In genomic region chr2:171675411-171675810, GRCm38 (mm10) we compare ENCODE assay signal across 22 mouse cellular contexts.
"Had no signal": no experiment of that assay in that cellular context is flagged by ENCODE, and none has a peak within 500 bp of the region (broad histone marks: within the 10 kb centered on the region; RNA-seq: fewer than 3 reads in every experiment).

No protein-coding gene starts in this region.

- H3K9me3 ChIP-seq: heart, embryonic 13.5 days; heart, embryonic 15.5 days; hindbrain, embryonic 13.5 days; hindbrain, embryonic 15.5 days; kidney, embryonic 15.5 days; limb, embryonic 13.5 days; limb, embryonic 15.5 days had no signal

- DNase-seq: gastrocnemius, postnatal 14 days; gastrocnemius, postnatal 36 days; kidney, adult 11 months; kidney, adult 2 months; kidney, adult 9 months; kidney, postnatal 14 days; kidney, postnatal 36 days; layer of hippocampus, adult 9-11 months; layer of hippocampus, postnatal 36 days; left cerebral cortex, postnatal 4 days had no signal

- H3K4me2 ChIP-seq: heart, embryonic 13.5 days; heart, embryonic 15.5 days; hindbrain, embryonic 13.5 days; hindbrain, embryonic 15.5 days; kidney, embryonic 15.5 days; limb, embryonic 13.5 days; limb, embryonic 15.5 days; liver, embryonic 12.5 days had no signal

- ATAC-seq: hindbrain, postnatal 0 days; liver, embryonic 12.5 days had no signal

- H3K4me1 ChIP-seq: kidney, embryonic 15.5 days; limb, embryonic 15.5 days; liver, embryonic 12.5 days had no signal

- H3K36me3 ChIP-seq: heart, embryonic 13.5 days; heart, embryonic 15.5 days; hindbrain, embryonic 13.5 days; hindbrain, embryonic 15.5 days; kidney, embryonic 15.5 days; limb, embryonic 13.5 days; limb, embryonic 15.5 days; liver, embryonic 12.5 days had no signal

- H3K27me3 ChIP-seq: heart, embryonic 13.5 days; heart, embryonic 15.5 days; hindbrain, embryonic 13.5 days; hindbrain, embryonic 15.5 days; kidney, embryonic 15.5 days; limb, embryonic 13.5 days; limb, embryonic 15.5 days; liver, embryonic 12.5 days had no signal

- H3K27ac ChIP-seq: heart, embryonic 13.5 days; heart, embryonic 15.5 days; hindbrain, embryonic 15.5 days; hindbrain, postnatal 0 days; kidney, embryonic 15.5 days; kidney, postnatal 0 days; limb, embryonic 13.5 days; limb, embryonic 15.5 days; liver, embryonic 12.5 days; liver, embryonic 14.5 days had no signal

- H3K4me3 ChIP-seq: heart, embryonic 13.5 days; heart, embryonic 15.5 days; hindbrain, embryonic 13.5 days; hindbrain, embryonic 15.5 days; kidney, embryonic 15.5 days; limb, embryonic 13.5 days; limb, embryonic 15.5 days; liver, embryonic 12.5 days had no signal

- H3K9ac ChIP-seq: forebrain, postnatal 0 days; heart, embryonic 13.5 days; heart, embryonic 15.5 days; hindbrain, embryonic 13.5 days; hindbrain, embryonic 15.5 days; kidney, embryonic 15.5 days; limb, embryonic 13.5 days; limb, embryonic 15.5 days; liver, embryonic 12.5 days; liver, embryonic 14.5 days had no signal
